Comparison of ENCODE assay signal across 9 mouse cellular contexts in genomic region chr11:77906747-77907174, GRCm38 (mm10). TPM values are rescaled to one million over a fixed set of nuclear protein-coding genes. Genes with fewer than 3 reads are reported as not detected.
DNase-seq lines count a peak whose midpoint lies in the region; ATAC-seq and TF ChIP-seq lines count a peak whose summit lies in the region.
"Had no signal": no experiment of that assay in that cellular context is flagged by ENCODE, and none has a peak within 500 bp of the region (broad histone marks: within the 10 kb centered on the region; RNA-seq: fewer than 3 reads in every experiment).

No protein-coding gene starts in this region.

- no peak overlapping the region for H3K27ac ChIP-seq in heart, embryonic 12.5 days (ENCODE audit: poor library complexity, severe bottlenecking)
- H3K27ac ChIP-seq in hindbrain, embryonic 11.5 days (ENCODE audit: low read depth, low read length), result peak overlapping the region; percentile 43; the same call in 1 of the 2 replicates
- H3K27ac ChIP-seq in midbrain, embryonic 15.5 days, result peak overlapping the region; percentile 81
- no peak overlapping the region for H3K27ac ChIP-seq in gastrocnemius, adult 2 months

- intact Hi-C loops in heart, postnatal 14 days (cut with DNase I), result no loop called here
- intact Hi-C loops in gastrocnemius, adult 2 months (cut with DNase I), result no loop called here

- H3K27me3 ChIP-seq in heart, embryonic 12.5 days (replicated peaks), result peaks cover 33% of the 10 kb centered on the region
- peaks cover 2% of the 10 kb centered on the region; the same call in 1 of the 2 replicates for H3K27me3 ChIP-seq in hindbrain, embryonic 11.5 days (ENCODE audit: control insufficient read depth, insufficient read depth, low read length)
- no peaks in the 10 kb centered on the region for H3K27me3 ChIP-seq in midbrain, embryonic 15.5 days (replicated peaks)

- peak overlapping the region; percentile 30 for H3K4me2 ChIP-seq in heart, embryonic 12.5 days
- H3K4me2 ChIP-seq in hindbrain, embryonic 11.5 days (replicated peaks; ENCODE audit: low read depth, low read length), result no peak overlapping the region; the same call in 1 of the 2 replicates
- H3K4me2 ChIP-seq in midbrain, embryonic 15.5 days, result peak overlapping the region; percentile 34

- ATAC-seq in heart, embryonic 12.5 days (ENCODE audit: insufficient number of reproducible peaks, low FRiP score), result no peak
- ATAC-seq in hindbrain, embryonic 11.5 days (ENCODE audit: low FRiP score), result no peak
- peak; percentile 31; the same call in 1 of the 2 replicates for ATAC-seq in midbrain, embryonic 15.5 days (replicated peaks)

- no peaks in the 10 kb centered on the region for H3K36me3 ChIP-seq in heart, embryonic 12.5 days
- H3K36me3 ChIP-seq in hindbrain, embryonic 11.5 days (ENCODE audit: control insufficient read depth, insufficient read depth, low read length), result no peaks in the 10 kb centered on the region
- H3K36me3 ChIP-seq in midbrain, embryonic 15.5 days (replicated peaks), result no peaks in the 10 kb centered on the region

- no peaks in the 10 kb centered on the region for H3K9me3 ChIP-seq in heart, embryonic 12.5 days (replicated peaks)
- no peaks in the 10 kb centered on the region for H3K9me3 ChIP-seq in hindbrain, embryonic 11.5 days (ENCODE audit: control insufficient read depth, low read length)
- no peaks in the 10 kb centered on the region for H3K9me3 ChIP-seq in midbrain, embryonic 15.5 days

- H3K9ac ChIP-seq in heart, embryonic 12.5 days, result no peak overlapping the region
- H3K9ac ChIP-seq in hindbrain, embryonic 11.5 days (ENCODE audit: low read depth, low read length), result peak overlapping the region; percentile 51
- no peak overlapping the region for H3K9ac ChIP-seq in midbrain, embryonic 15.5 days

- H3K4me1 ChIP-seq in heart, embryonic 12.5 days (replicated peaks), result peaks cover 16% of the 10 kb centered on the region
- H3K4me1 ChIP-seq in hindbrain, embryonic 11.5 days (replicated peaks; ENCODE audit: control insufficient read depth, insufficient read depth, low read length), result peaks cover 11% of the 10 kb centered on the region
- H3K4me1 ChIP-seq in midbrain, embryonic 15.5 days, result peaks cover 45% of the 10 kb centered on the region

- 11% methylated on average over 9 of the region's 9 CpGs for WGBS in heart, embryonic 12.5 days
- WGBS in hindbrain, embryonic 11.5 days, result 14% methylated on average over 9 of the region's 9 CpGs
- 3% methylated on average over 9 of the region's 9 CpGs for WGBS in midbrain, embryonic 15.5 days

- no peak overlapping the region for H3K4me3 ChIP-seq in heart, embryonic 12.5 days
- H3K4me3 ChIP-seq in hindbrain, embryonic 11.5 days (ENCODE audit: low read depth, low read length), result no peak overlapping the region
- H3K4me3 ChIP-seq in midbrain, embryonic 15.5 days, result no peak overlapping the region
- no peak overlapping the region for H3K4me3 ChIP-seq in gastrocnemius, adult 2 months

- no peak for TF ChIP-seq CTCF in gastrocnemius, adult 2 months (IDR thresholded peaks at IDR 0.05)

- DNase-seq in heart, postnatal 14 days, result no peak
- DNase-seq in cerebellum, adult 8-10 months, result peak; percentile 73
- peak; percentile 57 for DNase-seq in hindbrain, embryonic 11.5 days (ENCODE audit: low spot score)
- no peak for DNase-seq in adrenal gland, adult 2 months
- DNase-seq in gastrocnemius, adult 2 months, result no peak
- DNase-seq in kidney, postnatal 4 days, result no peak

RNA-seq across cellular contexts. Expression of gene Pipox, which starts 12.9 kb away (rescaled TPM):
- polyA plus RNA-seq in heart, embryonic 12.5 days (2016; fragmentation: Nextera tagmentation; extraction: Ambion mirVana), result 2.3 and 3.1 TPM in 2 replicates
- 1 to 10 TPM in 1 of 2 experiments, under 1 TPM in 1; 0.98 to 1.1 TPM for total RNA-seq in heart, postnatal 14 days (2021)
- polyA plus RNA-seq in hindbrain, embryonic 11.5 days (2014; fragmentation: Nextera tagmentation; extraction: Ambion mirVana), result 7.6 and 8.6 TPM in 2 replicates
- polyA plus RNA-seq in midbrain, embryonic 15.5 days (2015; fragmentation: Nextera tagmentation; extraction: Ambion mirVana), result 5.7 and 6.7 TPM in 2 replicates
- 1 to 10 TPM in 1 of 2 experiments, under 1 TPM in 1; 0.35 to 1.8 TPM for total RNA-seq in adrenal gland, adult 2 months (2021)
- polyA plus RNA-seq in adrenal gland, adult 2 months (2012; rRNA removed), result 3.0 and 4.3 TPM in 2 replicates
- total RNA-seq in gastrocnemius, adult 2 months (2021), result not detected
- polyA plus RNA-seq: C2C12 had no signal

RNA-seq across cellular contexts. Expression of gene Sez6, which starts 23.8 kb away (rescaled TPM):
- 0.18 TPM in 1 of 2 replicates, not detected in the other for polyA plus RNA-seq in heart, embryonic 12.5 days (2016; fragmentation: Nextera tagmentation; extraction: Ambion mirVana)
- under 1 TPM; 0.22 to 0.50 TPM for total RNA-seq in heart, postnatal 14 days (2021)
- polyA plus RNA-seq in hindbrain, embryonic 11.5 days (2014; fragmentation: Nextera tagmentation; extraction: Ambion mirVana), result 13.3 TPM in 2 replicates
- polyA plus RNA-seq in midbrain, embryonic 15.5 days (2015; fragmentation: Nextera tagmentation; extraction: Ambion mirVana), result 159 and 162 TPM in 2 replicates
- 1 to 10 TPM; 2.9 to 4.4 TPM for total RNA-seq in adrenal gland, adult 2 months (2021)
- polyA plus RNA-seq in adrenal gland, adult 2 months (2012; rRNA removed), result 1.5 and 2.0 TPM in 2 replicates
- total RNA-seq in gastrocnemius, adult 2 months (2021), result under 1 TPM in 1 of 2 experiments, not detected in 1; 0.25 TPM
- polyA plus RNA-seq: C2C12 had no signal

Comparison
In these comparisons a context has a peak if more than half of its experiments do, and no peak if none do; other contexts are left out.
1. H3K27ac ChIP-seq: peak in hindbrain, embryonic 11.5 days (single experiment) and midbrain, embryonic 15.5 days (single experiment); none in heart, embryonic 12.5 days (single experiment) and gastrocnemius, adult 2 months (single experiment).
2. DNase-seq: peak in cerebellum, adult 8-10 months (single experiment) and hindbrain, embryonic 11.5 days (single experiment); none in heart, postnatal 14 days (0 of 2), adrenal gland, adult 2 months (single experiment), gastrocnemius, adult 2 months (single experiment) and kidney, postnatal 4 days (0 of 2).
3. RNA of gene Sez6, which starts 23.8 kb away (polyA plus RNA-seq): 159 to 162 TPM in midbrain, embryonic 15.5 days; 13.3 TPM in hindbrain, embryonic 11.5 days, 1.5 to 2.0 TPM in adrenal gland, adult 2 months and 0.18 TPM in heart, embryonic 12.5 days; every median in the first group is over 10 times any median in the second.